Mouse (Mus musculus) left cerebral cortex, adult 18-20 months (tissue): ENCODE results near the gene Myog. TPM values are rescaled to one million over a fixed set of nuclear protein-coding genes. Genes with fewer than 3 reads are reported as not detected.

Experiments used
- total RNA-seq, 2 experiments: library from RNA; stranded (reverse); gene quantifications; 2 replicates each; pipeline ENCODE4 v1.2.3; 2021

The Myog gene
- total RNA-seq, 2 experiments from 2014 or later: not detected

Other genes starting within 250 kb of the Myog start
- 10 to 100 TPM; 18.7 to 22.2 TPM for gene Btg2, start 210.9 kb upstream of the Myog start, total RNA-seq
- gene Chit1, start 178.7 kb upstream of the Myog start, total RNA-seq: not detected
- gene Chil1, start 107.8 kb upstream of the Myog start, total RNA-seq: 10 to 100 TPM; 16.5 to 18.4 TPM
- under 1 TPM in 1 of 2 experiments, not detected in 1; 0.19 TPM for gene Mybph, start 96.5 kb upstream of the Myog start, total RNA-seq
- gene Adora1, start 54.6 kb upstream of the Myog start, total RNA-seq: 100 to 1,000 TPM; 167 to 172 TPM
- 10 to 100 TPM; 44.2 to 45.4 TPM for gene Ppfia4, start 42.9 kb downstream of the Myog start, total RNA-seq
- 10 to 100 TPM; 65.6 to 69.1 TPM for gene Tmem183a, start 72.0 kb downstream of the Myog start, total RNA-seq
- gene 4933406M09Rik, start 96.0 kb downstream of the Myog start, total RNA-seq: not detected
- 10 to 100 TPM; 22.4 to 30.3 TPM for gene Cyb5r1, start 115.6 kb downstream of the Myog start, total RNA-seq
- 10 to 100 TPM; 59.3 to 61.4 TPM for gene Adipor1, start 125.4 kb downstream of the Myog start, total RNA-seq
- gene Klhl12, start 165.5 kb downstream of the Myog start, total RNA-seq: 10 to 100 TPM; 37.0 to 37.3 TPM
- 10 to 100 TPM; 27.5 to 28.1 TPM for gene Rabif, start 204.7 kb downstream of the Myog start, total RNA-seq